Mouse (Mus musculus) lung, postnatal 36 days (tissue): ENCODE data around the gene Snx15.

ENCODE experiments used
- DNase-seq: peaks from one replicate; pipeline ENCODE4 v3.0.0; 2022; ENCODE audit warnings: mixed read lengths

Snx15 gene

GRCm38 (mm10) chr19:6118677-6119185, 9.4 kb downstream of the Snx15 start:
- no peak for DNase-seq

- peak; percentile 95 for DNase-seq
Measured at GRCm38 (mm10) chr19:6117986-6118676, 10.0 kb downstream of the Snx15 start, which contains the start of gene Sac3d1. TSS of gene Sac3d1 (minus strand) at chr19:6118650.

GRCm38 (mm10) chr19:6117346-6117985, 10.6 kb downstream of the Snx15 start:
- no peak for DNase-seq

GRCm38 (mm10) chr19:6116113-6116850, 11.8 kb downstream of the Snx15 start:
- no peak for DNase-seq

GRCm38 (mm10) chr19:6113116-6113515, 15.0 kb downstream of the Snx15 start:
- no peak for DNase-seq

GRCm38 (mm10) chr19:6105586-6105985, 22.5 kb downstream of the Snx15 start, which contains the start of gene Naaladl1:
TSS of gene Naaladl1 (plus strand) at chr19:6105782.
- no peak for DNase-seq

GRCm38 (mm10) chr19:6104476-6104875, 23.6 kb downstream of the Snx15 start:
- DNase-seq: no peak

GRCm38 (mm10) chr19:6102169-6102853, 25.8 kb downstream of the Snx15 start:
- no peak for DNase-seq

GRCm38 (mm10) chr19:6101186-6101585, 26.9 kb downstream of the Snx15 start:
- no peak for DNase-seq

GRCm38 (mm10) chr19:6097847-6098246, 30.3 kb downstream of the Snx15 start:
- DNase-seq: no peak

GRCm38 (mm10) chr19:6094119-6094518, 34.0 kb downstream of the Snx15 start, which contains the start of gene AC131692.1:
TSS of gene AC131692.1 (plus strand) at chr19:6094419.
- no peak for DNase-seq

GRCm38 (mm10) chr19:6088841-6089240, 39.3 kb downstream of the Snx15 start:
- DNase-seq: no peak

- DNase-seq: peak; percentile 72
Measured at GRCm38 (mm10) chr19:6085417-6085879, 42.7 kb downstream of the Snx15 start.

- DNase-seq: peak; percentile 98
Measured at GRCm38 (mm10) chr19:6084478-6085248, 43.4 kb downstream of the Snx15 start, which contains the start of the genes Zfpl1 and Cdca5. TSS of gene Zfpl1 (minus strand) at chr19:6084956. TSS of gene Cdca5 (plus strand) at chr19:6084983.

- no peak for DNase-seq
Measured at GRCm38 (mm10) chr19:6082156-6082555, 45.9 kb downstream of the Snx15 start, which contains the start of gene Gm28374. TSS of gene Gm28374 (minus strand) at chr19:6082256.

- DNase-seq: no peak
Measured at GRCm38 (mm10) chr19:6079983-6080480, 48.1 kb downstream of the Snx15 start, which contains the start of gene Tmem262. TSS of gene Tmem262 (plus strand) at chr19:6080033.

GRCm38 (mm10) chr19:6076564-6077393, 51.3 kb downstream of the Snx15 start, which contains the start of gene Vps51:
TSS of gene Vps51 (minus strand) at chr19:6077231.
- peak; percentile 94 for DNase-seq

GRCm38 (mm10) chr19:6073889-6074288, 54.2 kb downstream of the Snx15 start:
- DNase-seq: no peak

- no peak for DNase-seq
Measured at GRCm38 (mm10) chr19:6071261-6071660, 56.8 kb downstream of the Snx15 start.
